Mouse (Mus musculus) hindbrain, embryonic 16.5 days (tissue): Measurements from ENCODE around the gene Wdr13. TPM values are rescaled to one million over a fixed set of nuclear protein-coding genes. Genes with fewer than 3 reads are reported as not detected.
A peak's percentile ranks its signal among the peaks of the same experiment; 100 is the strongest.
"Not testable (repeated sequence)": the region's sequence is repeated elsewhere in the genome, so short reads cannot be mapped to it uniquely, and the experiment has no call there.

ENCODE experiments used
- ATAC-seq: fragments of 200-750 bp; cut with Nextera tagmentation; 2 replicates; pipeline ENCODE4 v1.8.0; 2017; ENCODE audit warnings: moderate TSS enrichment, moderate library complexity
- H3K27ac ChIP-seq: fragments of 300-500 bp; sonication (generic); 2 replicates; pipeline ENCODE4 v1.5.1; 2014; ENCODE audit warnings: low read depth, mild to moderate bottlenecking, control low read depth, low read length, moderate library complexity
- H3K27me3 ChIP-seq: fragments of 300-500 bp; sonication (generic); replicated peaks from 2 replicates; pipeline ENCODE4 v1.6.1; 2014; ENCODE audit warnings: low read length; ENCODE audit not compliant: control insufficient read depth, insufficient read depth
- H3K36me3 ChIP-seq: fragments of 300-500 bp; sonication (generic); 2 replicates; pipeline ENCODE4 v1.6.1; 2014; ENCODE audit warnings: mild to moderate bottlenecking, low read length, moderate library complexity, mixed read lengths; ENCODE audit not compliant: control insufficient read depth, insufficient read depth
- H3K4me1 ChIP-seq: fragments of 300-500 bp; sonication (generic); 2 replicates; pipeline ENCODE4 v1.6.1; 2014; ENCODE audit warnings: low read depth, low read length; ENCODE audit not compliant: control insufficient read depth, insufficient read depth
- H3K4me2 ChIP-seq: fragments of 300-500 bp; sonication (generic); 2 replicates; pipeline ENCODE4 v1.6.1; 2014; ENCODE audit warnings: mild to moderate bottlenecking, low read length, control low read depth, moderate library complexity
- H3K4me3 ChIP-seq: fragments of 300-500 bp; sonication (generic); 2 replicates; pipeline ENCODE4 v1.5.1; 2014; ENCODE audit warnings: mild to moderate bottlenecking, low read length, control low read depth, moderate library complexity
- H3K9ac ChIP-seq: fragments of 300-500 bp; sonication (generic); 2 replicates; pipeline ENCODE4 v1.6.1; 2014; ENCODE audit warnings: low read depth, mild to moderate bottlenecking, control low read depth, low read length, moderate library complexity
- H3K9me3 ChIP-seq: fragments of 300-500 bp; sonication (generic); 2 replicates; pipeline ENCODE4 v1.6.1; 2014; ENCODE audit warnings: mild to moderate bottlenecking, low read length, moderate library complexity; ENCODE audit not compliant: control insufficient read depth
- WGBS: fragments of 180-500 bp; shearing (Covaris S2); extraction: QIAGEN DNeasy Blood & Tissue Kit; methylation state at CpG from one replicate; pipeline ENCODE4 v1.1.7; 2014; 5-methylcytosine and 5-hydroxymethylcytosine counted together
- polyA plus RNA-seq: library from polyadenylated mRNA; unstranded; fragments of >200 nt; fragmentation: Nextera tagmentation; extraction: Ambion mirVana; gene quantifications from 2 replicates; pipeline ENCODE4 v1.2.1, GENCODE M21; 2015

The Wdr13 gene
- polyA plus RNA-seq, 1 experiment from 2014 or later = 65.0 TPM

GRCm38 (mm10) chrX:8123821-8124470 lies 8.7 kb downstream of the Wdr13 start:
- no peaks in the 10 kb centered on the region for H3K9me3 ChIP-seq
- peaks cover 14% of the 10 kb centered on the region for H3K36me3 ChIP-seq
- no peak for ATAC-seq
- H3K27ac ChIP-seq = no peak overlapping the region
- WGBS = 87% methylated on average over 6 of the region's 6 CpGs
- H3K4me1 ChIP-seq = no peaks in the 10 kb centered on the region
- H3K9ac ChIP-seq = no peak overlapping the region
- no peaks in the 10 kb centered on the region for H3K27me3 ChIP-seq
- no peak overlapping the region for H3K4me2 ChIP-seq
- H3K4me3 ChIP-seq = no peak overlapping the region

GRCm38 (mm10) chrX:8117264-8117663 lies 15.4 kb downstream of the Wdr13 start:
- ATAC-seq = no peak
- no peak overlapping the region for H3K4me2 ChIP-seq
- H3K27me3 ChIP-seq = no peaks in the 10 kb centered on the region
- no peaks in the 10 kb centered on the region for H3K36me3 ChIP-seq
- H3K27ac ChIP-seq = no peak overlapping the region
- H3K4me1 ChIP-seq = no peaks in the 10 kb centered on the region
- H3K9ac ChIP-seq = no peak overlapping the region
- H3K9me3 ChIP-seq = no peaks in the 10 kb centered on the region
- no peak overlapping the region for H3K4me3 ChIP-seq

- ATAC-seq = no peak
- Histone ChIP-seq H3K4me3 (no peak overlapping the region), H3K36me3 (no peaks in the 10 kb centered on the region), H3K9me3 (no peaks in the 10 kb centered on the region), H3K9ac (no peak overlapping the region), H3K27ac (no peak overlapping the region), H3K27me3 (no peaks in the 10 kb centered on the region), H3K4me1 (no peaks in the 10 kb centered on the region), H3K4me2 (no peak overlapping the region)
- WGBS = 73% methylated on average over 4 of the region's 4 CpGs
Observed at GRCm38 (mm10) chrX:8115275-8115674, 17.4 kb downstream of the Wdr13 start.

GRCm38 (mm10) chrX:8105019-8105418 lies 27.7 kb downstream of the Wdr13 start:
- H3K4me3 ChIP-seq = no peak overlapping the region
- H3K36me3 ChIP-seq = no peaks in the 10 kb centered on the region
- H3K9ac ChIP-seq = no peak overlapping the region
- no peaks in the 10 kb centered on the region for H3K27me3 ChIP-seq
- 92% methylated on average over 3 of the region's 3 CpGs for WGBS
- no peak overlapping the region for H3K4me2 ChIP-seq
- 0 out of 2 replicates have a peak, but pooled peaks cover 3% of the 10 kb centered on the region for H3K9me3 ChIP-seq
- H3K27ac ChIP-seq = no peak overlapping the region
- ATAC-seq = no peak
- H3K4me1 ChIP-seq = no peaks in the 10 kb centered on the region

- Histone ChIP-seq H3K9me3 (0 out of 2 replicates have a peak, but pooled peaks cover 4% of the 10 kb centered on the region), H3K4me2 (no peak overlapping the region), H3K27ac (no peak overlapping the region), H3K4me3 (no peak overlapping the region), H3K36me3 (no peaks in the 10 kb centered on the region), H3K4me1 (no peaks in the 10 kb centered on the region), H3K9ac (no peak overlapping the region), H3K27me3 (no peaks in the 10 kb centered on the region)
- 58% methylated on average over 7 of the region's 7 CpGs for WGBS
- no peak for ATAC-seq
Observed at GRCm38 (mm10) chrX:8102213-8102668, 30.5 kb downstream of the Wdr13 start.

- no peaks in the 10 kb centered on the region for H3K27me3 ChIP-seq
Observed at GRCm38 (mm10) chrX:8101017-8101416, 31.7 kb downstream of the Wdr13 start.

GRCm38 (mm10) chrX:8099435-8099834 lies 33.3 kb downstream of the Wdr13 start:
- Histone ChIP-seq H3K4me3 (no peak overlapping the region), H3K4me2 (no peak overlapping the region), H3K27ac (no peak overlapping the region), H3K36me3 (no peaks in the 10 kb centered on the region), H3K4me1 (no peaks in the 10 kb centered on the region), H3K9me3 (0 out of 2 replicates have a peak, but pooled peaks cover 4% of the 10 kb centered on the region), H3K9ac (no peak overlapping the region), H3K27me3 (no peaks in the 10 kb centered on the region)
- no peak for ATAC-seq
- 68% methylated on average over 3 of the region's 4 CpGs for WGBS

More at GRCm38 (mm10) chrX:8101017-8101416, 31.7 kb downstream of the Wdr13 start:
- peak; percentile 75 for ATAC-seq
- Histone ChIP-seq H3K9me3 (0 out of 2 replicates have a peak, but pooled peaks cover 4% of the 10 kb centered on the region), H3K4me3 (no peak overlapping the region), H3K4me1 (no peaks in the 10 kb centered on the region), H3K4me2 (peak overlapping the region; percentile 27), H3K9ac (no peak overlapping the region), H3K27ac (peak overlapping the region; percentile 79), H3K36me3 (no peaks in the 10 kb centered on the region)
- 18% methylated on average over 3 of the region's 3 CpGs for WGBS

- H3K9ac ChIP-seq = no peak overlapping the region
- peak; percentile 93 for ATAC-seq
- H3K27me3 ChIP-seq = no peaks in the 10 kb centered on the region
- WGBS = 18% methylated on average over 18 of the region's 19 CpGs
- H3K9me3 ChIP-seq = 0 out of 2 replicates have a peak, but pooled peaks cover 4% of the 10 kb centered on the region
- peak overlapping the region; percentile 51 for H3K4me2 ChIP-seq
- H3K36me3 ChIP-seq = no peaks in the 10 kb centered on the region
- H3K4me1 ChIP-seq = no peaks in the 10 kb centered on the region
- H3K27ac ChIP-seq = peak overlapping the region; percentile 75
- H3K4me3 ChIP-seq = peak overlapping the region; percentile 28
Observed at GRCm38 (mm10) chrX:8096787-8097242, 35.9 kb downstream of the Wdr13 start.

- 25% methylated on average over 3 of the region's 48 CpGs for WGBS
- ATAC-seq = peak; percentile 90
- not testable (repeated sequence) for H3K9ac ChIP-seq, H3K36me3 ChIP-seq, H3K27me3 ChIP-seq, H3K4me1 ChIP-seq, H3K9me3 ChIP-seq, H3K27ac ChIP-seq
- H3K4me3 ChIP-seq = peak overlapping the region; percentile 28
- peak overlapping the region; percentile 46 for H3K4me2 ChIP-seq
Observed at GRCm38 (mm10) chrX:8096068-8096786, 36.5 kb downstream of the Wdr13 start.
